Mouse (Mus musculus): Measurements from ENCODE around the gene Gpr6.

DNA sequence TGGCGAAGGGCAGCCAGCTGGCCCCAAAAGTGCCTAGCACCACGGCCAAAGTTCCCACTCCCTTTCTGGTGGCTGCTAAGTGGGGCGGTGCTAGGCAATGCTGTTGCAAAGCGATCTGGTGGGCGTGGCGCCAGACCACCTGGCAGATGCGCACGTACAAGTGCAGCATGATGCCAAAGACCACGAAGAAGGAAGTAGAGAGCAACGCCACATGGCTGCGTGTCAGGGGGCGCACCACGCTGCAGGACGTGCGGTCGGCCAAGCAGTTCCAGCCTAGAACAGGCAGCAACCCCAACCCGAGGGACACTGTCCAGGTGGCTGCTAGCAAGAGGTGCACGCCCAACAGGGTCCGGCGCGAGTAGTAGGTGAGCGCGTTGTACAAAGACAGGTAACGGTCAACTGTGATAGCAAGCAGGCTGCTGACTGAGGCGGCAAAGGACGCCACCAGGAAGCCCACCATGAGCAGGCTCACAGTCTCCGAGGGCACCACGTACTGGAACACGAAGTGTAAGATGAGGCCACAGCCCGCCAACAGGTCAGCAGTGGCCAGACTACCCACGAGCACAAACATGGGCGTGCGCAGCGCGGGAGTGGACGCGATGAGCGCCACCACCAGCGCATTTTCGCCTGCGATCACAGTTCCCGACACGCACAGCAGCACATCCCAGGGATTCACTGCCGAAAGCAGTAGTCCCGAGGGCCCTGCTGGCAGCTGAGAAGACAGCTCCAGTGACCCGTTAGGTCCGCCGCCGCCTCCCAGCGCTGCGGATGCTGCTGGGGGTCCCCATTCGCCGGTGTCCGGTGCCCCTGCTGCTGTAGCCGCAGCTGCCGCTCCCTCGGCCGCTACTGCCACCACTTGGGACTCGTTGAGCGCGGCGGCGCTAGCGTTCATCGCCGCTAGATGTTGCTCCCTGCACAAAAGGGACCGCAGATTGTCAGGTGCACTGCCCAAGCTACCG lies 1.1 kb downstream of the Gpr6 start:
- TF ChIP-seq GATA1 (IDR thresholded peaks at IDR 0.05; ENCODE audit: low read length) (no peak), TAL1 (IDR thresholded peaks at IDR 0.05; ENCODE audit: low read length) (no peak)

Data from erythroblast, embryonic 14.5 days (primary cell).